In the genomic region with DNA sequence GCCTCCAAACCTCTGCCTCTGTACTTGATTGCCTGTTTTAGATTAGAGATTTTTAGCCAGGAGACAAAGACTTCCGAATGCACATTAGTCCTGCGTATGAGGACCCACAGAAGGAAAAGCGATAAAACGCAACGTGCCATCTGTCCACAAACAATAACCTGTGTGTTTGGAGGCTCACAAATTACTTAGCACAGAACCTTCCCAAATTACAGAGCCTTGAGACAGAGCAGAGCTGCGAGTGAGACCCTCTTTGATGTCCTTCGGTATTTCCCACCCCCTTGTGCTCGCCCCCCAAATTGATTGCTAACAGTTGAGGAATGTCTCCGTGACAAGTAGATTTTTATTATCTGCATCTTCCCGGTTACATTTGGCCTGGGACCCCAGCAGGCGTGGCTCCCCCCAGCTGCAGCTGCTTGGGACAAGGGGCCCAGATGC, we compare ENCODE assay signal across 10 mouse cellular contexts.
A peak's percentile ranks its signal among the peaks of the same experiment; 100 is the strongest.
DNase-seq lines count a peak whose midpoint lies in the region; ATAC-seq lines count a peak whose summit lies in the region.
"Had no signal": no experiment of that assay in that cellular context is flagged by ENCODE, and none has a peak within 500 bp of the region (broad histone marks: within the 10 kb centered on the region; RNA-seq: fewer than 3 reads in every experiment).

No protein-coding gene starts in this region.

- no peak overlapping the region for H3K4me3 ChIP-seq in lung, embryonic 15.5 days
- H3K4me3 ChIP-seq in embryonic facial prominence, embryonic 14.5 days (ENCODE audit: low read depth, low read length), result peak overlapping the region; percentile 38; the same call in 1 of the 2 replicates
- H3K4me3 ChIP-seq in hindbrain, embryonic 14.5 days (replicated peaks; ENCODE audit: low read length), result no peak overlapping the region
- no peak overlapping the region for H3K4me3 ChIP-seq in neural tube, embryonic 13.5 days

- H3K9me3 ChIP-seq in lung, embryonic 15.5 days, result no peaks in the 10 kb centered on the region
- no peaks in the 10 kb centered on the region for H3K9me3 ChIP-seq in embryonic facial prominence, embryonic 14.5 days (ENCODE audit: control insufficient read depth, low read length)
- no peaks in the 10 kb centered on the region for H3K9me3 ChIP-seq in hindbrain, embryonic 14.5 days (ENCODE audit: control insufficient read depth, low read length)
- H3K9me3 ChIP-seq in neural tube, embryonic 13.5 days, result no peaks in the 10 kb centered on the region

- peaks cover 43% of the 10 kb centered on the region for H3K4me1 ChIP-seq in lung, embryonic 15.5 days
- H3K4me1 ChIP-seq in embryonic facial prominence, embryonic 14.5 days (ENCODE audit: control insufficient read depth, insufficient read depth, low read length), result peaks cover 27% of the 10 kb centered on the region
- H3K4me1 ChIP-seq in hindbrain, embryonic 14.5 days (replicated peaks; ENCODE audit: control insufficient read depth, insufficient read depth, low read length), result peaks cover 38% of the 10 kb centered on the region
- H3K4me1 ChIP-seq in neural tube, embryonic 13.5 days (replicated peaks), result peaks cover 59% of the 10 kb centered on the region

- WGBS in lung, embryonic 15.5 days, result 27% methylated on average over 11 of the region's 11 CpGs
- 16% methylated on average over 11 of the region's 11 CpGs for WGBS in embryonic facial prominence, embryonic 14.5 days
- 24% methylated on average over 11 of the region's 11 CpGs for WGBS in hindbrain, embryonic 14.5 days
- 5% methylated on average over 11 of the region's 11 CpGs for WGBS in neural tube, embryonic 13.5 days

- H3K27ac ChIP-seq in lung, embryonic 15.5 days, result no peak overlapping the region
- peak overlapping the region; percentile 77; the same call in 1 of the 2 replicates for H3K27ac ChIP-seq in embryonic facial prominence, embryonic 14.5 days (replicated peaks; ENCODE audit: low read depth, low read length)
- peak overlapping the region; percentile 78 for H3K27ac ChIP-seq in hindbrain, embryonic 14.5 days
- peak overlapping the region; percentile 92 for H3K27ac ChIP-seq in neural tube, embryonic 13.5 days (replicated peaks)

- peak overlapping the region; percentile 85; the same call in 1 of the 2 replicates for H3K4me2 ChIP-seq in lung, embryonic 15.5 days
- H3K4me2 ChIP-seq in embryonic facial prominence, embryonic 14.5 days (ENCODE audit: low read depth, low read length), result peak overlapping the region; percentile 69
- H3K4me2 ChIP-seq in hindbrain, embryonic 14.5 days (replicated peaks), result no peak overlapping the region
- peak overlapping the region; percentile 60 for H3K4me2 ChIP-seq in neural tube, embryonic 13.5 days

- H3K36me3 ChIP-seq in lung, embryonic 15.5 days, result no peaks in the 10 kb centered on the region
- no peaks in the 10 kb centered on the region for H3K36me3 ChIP-seq in embryonic facial prominence, embryonic 14.5 days (ENCODE audit: control insufficient read depth, insufficient read depth, low read length)
- H3K36me3 ChIP-seq in hindbrain, embryonic 14.5 days (replicated peaks; ENCODE audit: control insufficient read depth, insufficient read depth), result no peaks in the 10 kb centered on the region
- no peaks in the 10 kb centered on the region for H3K36me3 ChIP-seq in neural tube, embryonic 13.5 days
- H3K36me3 ChIP-seq: G1E had no signal

- no peak for DNase-seq in lung, postnatal 4 days
- DNase-seq in embryonic facial prominence, embryonic 14.5 days (ENCODE audit: low spot score), result peak; percentile 57
- DNase-seq in hindbrain, embryonic 14.5 days (ENCODE audit: low spot score), result no peak
- DNase-seq in spleen, postnatal 36 days (ENCODE audit: low spot score in 2 of 2), result no peak
- DNase-seq in frontal cortex, adult 2 months (ENCODE audit: extremely low spot score in 1 of 2, low spot score in 1 of 2), result no peak
- DNase-seq: kidney, postnatal 14 days; liver, postnatal 0 days had no signal

- peaks cover 17% of the 10 kb centered on the region; the same call in 1 of the 2 replicates for H3K27me3 ChIP-seq in lung, embryonic 15.5 days
- H3K27me3 ChIP-seq in embryonic facial prominence, embryonic 14.5 days (replicated peaks; ENCODE audit: control insufficient read depth, insufficient read depth, low read length), result no peaks in the 10 kb centered on the region
- no peaks in the 10 kb centered on the region for H3K27me3 ChIP-seq in hindbrain, embryonic 14.5 days (ENCODE audit: control insufficient read depth, insufficient read depth, low read length)
- H3K27me3 ChIP-seq in neural tube, embryonic 13.5 days, result no peaks in the 10 kb centered on the region

- no peak for ATAC-seq in lung, embryonic 15.5 days (ENCODE audit: borderline replicate concordance, extremely low read depth, low FRiP score, low TSS enrichment)
- ATAC-seq in embryonic facial prominence, embryonic 14.5 days (ENCODE audit: low read depth), result peak; percentile 14; the same call in 1 of the 2 replicates
- no peak for ATAC-seq in hindbrain, embryonic 14.5 days (ENCODE audit: low FRiP score)
- peak; percentile 29 for ATAC-seq in neural tube, embryonic 13.5 days (ENCODE audit: low read depth)
- ATAC-seq: liver, postnatal 0 days had no signal

- no peak overlapping the region for H3K9ac ChIP-seq in lung, embryonic 15.5 days
- no peak overlapping the region for H3K9ac ChIP-seq in embryonic facial prominence, embryonic 14.5 days (ENCODE audit: low read depth, low read length)
- peak overlapping the region; percentile 51 for H3K9ac ChIP-seq in hindbrain, embryonic 14.5 days
- peak overlapping the region; percentile 70 for H3K9ac ChIP-seq in neural tube, embryonic 13.5 days
- H3K9ac ChIP-seq: liver, postnatal 0 days had no signal

Comparison
In these comparisons a context has a peak if more than half of its experiments do, and no peak if none do; other contexts are left out.
1. ATAC-seq: peak in embryonic facial prominence, embryonic 14.5 days (single experiment) and neural tube, embryonic 13.5 days (single experiment); none in lung, embryonic 15.5 days (single experiment) and hindbrain, embryonic 14.5 days (single experiment).
2. H3K9ac ChIP-seq: peak in hindbrain, embryonic 14.5 days (single experiment) and neural tube, embryonic 13.5 days (single experiment); none in lung, embryonic 15.5 days (single experiment) and embryonic facial prominence, embryonic 14.5 days (single experiment).